8 mouse cellular contexts compared by ENCODE assay signal in the genomic region with DNA sequence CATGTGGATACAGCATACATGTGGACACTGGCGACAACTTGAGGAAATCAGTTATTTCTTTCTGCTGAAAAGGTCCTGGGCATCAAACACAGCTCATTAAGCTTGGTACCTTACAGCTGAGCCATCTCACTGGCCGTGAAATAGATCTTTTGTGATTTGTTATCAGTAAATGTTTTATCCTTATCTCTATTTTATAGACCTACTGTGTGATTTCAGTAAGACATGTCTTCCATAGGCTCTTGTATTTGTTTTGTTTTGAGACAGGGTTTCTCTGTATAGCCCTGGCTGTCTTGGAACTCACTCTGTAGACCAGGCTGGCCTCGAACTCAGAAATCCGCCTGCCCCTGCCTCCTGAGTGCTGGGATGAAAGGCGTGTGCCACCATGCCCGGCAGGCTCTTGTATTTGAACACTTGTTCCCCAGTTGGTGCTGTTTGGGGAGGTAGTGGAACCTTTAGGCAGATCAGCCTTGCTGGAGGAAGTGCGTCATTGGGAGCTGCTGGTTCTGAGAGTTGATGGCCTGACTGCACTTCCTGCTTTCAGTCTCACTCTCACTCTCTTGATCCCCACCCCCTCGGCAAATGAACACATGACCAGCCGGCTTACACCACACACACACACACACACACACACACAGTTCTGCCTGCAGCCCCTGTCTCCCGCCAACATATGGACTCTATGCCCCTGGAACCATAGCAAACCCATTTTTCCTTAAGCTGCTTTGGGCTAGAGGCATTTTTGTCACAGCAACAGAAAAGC. TPM values are rescaled to one million over a fixed set of nuclear protein-coding genes. Genes with fewer than 3 reads are reported as not detected.
DNase-seq lines count a peak whose midpoint lies in the region; ATAC-seq lines count a peak whose summit lies in the region.

No protein-coding gene starts in this region.

- ATAC-seq in neural tube, embryonic 11.5 days (ENCODE audit: insufficient read depth, low FRiP score, low TSS enrichment), result peak; percentile 45; the same call in 1 of the 2 replicates
- ATAC-seq in embryonic facial prominence, embryonic 14.5 days (ENCODE audit: low read depth), result 0 out of 2 replicates have a peak, but pooled peaks have one; percentile 23
- peak; percentile 59 for ATAC-seq in hindbrain, embryonic 11.5 days (ENCODE audit: low FRiP score)
- peak; percentile 81 for ATAC-seq in midbrain, embryonic 16.5 days

- DNase-seq in neural tube, embryonic 11.5 days (ENCODE audit: low spot score), result no peak
- DNase-seq in neural tube, embryonic 10.5 days (ENCODE audit: extremely low spot score, low spot score), result no peak
- peak; percentile 72 for DNase-seq in embryonic facial prominence, embryonic 14.5 days (ENCODE audit: low spot score)
- peak; percentile 54 for DNase-seq in hindbrain, embryonic 11.5 days (ENCODE audit: low spot score)
- DNase-seq in liver, result peak; percentile 65
- DNase-seq in thymus, postnatal 25 days, result peak; percentile 63
- DNase-seq in left cerebral cortex, adult 18-20 months (ENCODE audit: low spot score in 2 of 2), result no peak

- H3K9me3 ChIP-seq in neural tube, embryonic 11.5 days (ENCODE audit: control insufficient read depth, low read length), result no peaks in the 10 kb centered on the region
- no peaks in the 10 kb centered on the region for H3K9me3 ChIP-seq in embryonic facial prominence, embryonic 14.5 days (ENCODE audit: control insufficient read depth, low read length)
- H3K9me3 ChIP-seq in hindbrain, embryonic 11.5 days (ENCODE audit: control insufficient read depth, low read length), result no peaks in the 10 kb centered on the region
- H3K9me3 ChIP-seq in midbrain, embryonic 16.5 days (replicated peaks; ENCODE audit: control insufficient read depth, low read length, poor library complexity, severe bottlenecking), result no peaks in the 10 kb centered on the region

- peak overlapping the region; percentile 43 for H3K4me2 ChIP-seq in neural tube, embryonic 11.5 days (ENCODE audit: low read depth)
- H3K4me2 ChIP-seq in embryonic facial prominence, embryonic 14.5 days (ENCODE audit: low read depth, low read length), result peak overlapping the region; percentile 59
- H3K4me2 ChIP-seq in hindbrain, embryonic 11.5 days (replicated peaks; ENCODE audit: low read depth, low read length), result no peak overlapping the region; the same call in 1 of the 2 replicates
- H3K4me2 ChIP-seq in midbrain, embryonic 16.5 days (ENCODE audit: low read length), result peak overlapping the region; percentile 70

- no peaks in the 10 kb centered on the region for H3K4me1 ChIP-seq in neural tube, embryonic 11.5 days (ENCODE audit: control insufficient read depth, insufficient read depth, low read length)
- peaks cover 3% of the 10 kb centered on the region; the same call in 1 of the 2 replicates for H3K4me1 ChIP-seq in embryonic facial prominence, embryonic 14.5 days (ENCODE audit: control insufficient read depth, insufficient read depth, low read length)
- H3K4me1 ChIP-seq in hindbrain, embryonic 11.5 days (replicated peaks; ENCODE audit: control insufficient read depth, insufficient read depth, low read length), result no peaks in the 10 kb centered on the region
- peaks cover 3% of the 10 kb centered on the region; the same call in 1 of the 2 replicates for H3K4me1 ChIP-seq in midbrain, embryonic 16.5 days (ENCODE audit: control insufficient read depth, insufficient read depth, low read length)

- H3K9ac ChIP-seq in neural tube, embryonic 11.5 days (ENCODE audit: low read length), result no peak overlapping the region
- no peak overlapping the region; the same call in 1 of the 2 replicates for H3K9ac ChIP-seq in embryonic facial prominence, embryonic 14.5 days (ENCODE audit: low read depth, low read length)
- no peak overlapping the region for H3K9ac ChIP-seq in hindbrain, embryonic 11.5 days (ENCODE audit: low read depth, low read length)
- H3K9ac ChIP-seq in midbrain, embryonic 16.5 days (ENCODE audit: low read depth, low read length), result peak overlapping the region; percentile 56

- no peak overlapping the region for H3K27ac ChIP-seq in neural tube, embryonic 11.5 days (ENCODE audit: low read depth, low read length)
- H3K27ac ChIP-seq in embryonic facial prominence, embryonic 14.5 days (replicated peaks; ENCODE audit: low read depth, low read length), result no peak overlapping the region
- H3K27ac ChIP-seq in hindbrain, embryonic 11.5 days (ENCODE audit: low read depth, low read length), result no peak overlapping the region
- H3K27ac ChIP-seq in midbrain, embryonic 16.5 days (ENCODE audit: low read length), result peak overlapping the region; percentile 59; the same call in 1 of the 2 replicates

- no peaks in the 10 kb centered on the region for H3K27me3 ChIP-seq in neural tube, embryonic 11.5 days (ENCODE audit: control insufficient read depth, insufficient read depth, low read length)
- no peaks in the 10 kb centered on the region for H3K27me3 ChIP-seq in embryonic facial prominence, embryonic 14.5 days (replicated peaks; ENCODE audit: control insufficient read depth, insufficient read depth, low read length)
- H3K27me3 ChIP-seq in hindbrain, embryonic 11.5 days (ENCODE audit: control insufficient read depth, insufficient read depth, low read length), result no peaks in the 10 kb centered on the region
- no peaks in the 10 kb centered on the region for H3K27me3 ChIP-seq in midbrain, embryonic 16.5 days (ENCODE audit: control insufficient read depth, insufficient read depth, low read depth, low read length)

- H3K4me3 ChIP-seq in neural tube, embryonic 11.5 days (ENCODE audit: low read depth, low read length), result no peak overlapping the region
- peak overlapping the region; percentile 42 for H3K4me3 ChIP-seq in embryonic facial prominence, embryonic 14.5 days (ENCODE audit: low read depth, low read length)
- peak overlapping the region; percentile 35 for H3K4me3 ChIP-seq in hindbrain, embryonic 11.5 days (ENCODE audit: low read depth, low read length)
- peak overlapping the region; percentile 44 for H3K4me3 ChIP-seq in midbrain, embryonic 16.5 days (ENCODE audit: low read depth, low read length)

- 54% methylated on average over 10 of the region's 10 CpGs for WGBS in neural tube, embryonic 11.5 days
- WGBS in embryonic facial prominence, embryonic 14.5 days, result 45% methylated on average over 10 of the region's 10 CpGs
- 56% methylated on average over 10 of the region's 10 CpGs for WGBS in hindbrain, embryonic 11.5 days
- 42% methylated on average over 10 of the region's 10 CpGs for WGBS in midbrain, embryonic 16.5 days

- H3K36me3 ChIP-seq in neural tube, embryonic 11.5 days (ENCODE audit: control insufficient read depth, insufficient read depth, low read length), result no peaks in the 10 kb centered on the region
- no peaks in the 10 kb centered on the region for H3K36me3 ChIP-seq in embryonic facial prominence, embryonic 14.5 days (ENCODE audit: control insufficient read depth, insufficient read depth, low read length)
- no peaks in the 10 kb centered on the region for H3K36me3 ChIP-seq in hindbrain, embryonic 11.5 days (ENCODE audit: control insufficient read depth, insufficient read depth, low read length)
- H3K36me3 ChIP-seq in midbrain, embryonic 16.5 days (ENCODE audit: control insufficient read depth, insufficient read depth, low read length), result no peaks in the 10 kb centered on the region

RNA-seq across cellular contexts. Expression of gene Rack1, which starts 12.5 kb away (rescaled TPM):
- polyA plus RNA-seq in neural tube, embryonic 11.5 days (2014; fragmentation: Nextera tagmentation; extraction: Ambion mirVana), result 652 and 656 TPM in 2 replicates
- polyA plus RNA-seq in embryonic facial prominence, embryonic 14.5 days (2014; fragmentation: Nextera tagmentation; extraction: Ambion mirVana), result 912 and 926 TPM in 2 replicates
- polyA plus RNA-seq in hindbrain, embryonic 11.5 days (2014; fragmentation: Nextera tagmentation; extraction: Ambion mirVana), result 654 and 661 TPM in 2 replicates
- 347 and 351 TPM in 2 replicates for polyA plus RNA-seq in midbrain, embryonic 16.5 days (2015; fragmentation: Nextera tagmentation; extraction: Ambion mirVana)
- 100 to 1,000 TPM; 233 to 240 TPM for total RNA-seq in left cerebral cortex, adult 18-20 months (2021)

RNA-seq across cellular contexts. Expression of gene Trim41, which starts 29.5 kb away (rescaled TPM):
- 3.6 and 4.2 TPM in 2 replicates for polyA plus RNA-seq in neural tube, embryonic 11.5 days (2014; fragmentation: Nextera tagmentation; extraction: Ambion mirVana)
- polyA plus RNA-seq in embryonic facial prominence, embryonic 14.5 days (2014; fragmentation: Nextera tagmentation; extraction: Ambion mirVana), result 5.2 and 5.3 TPM in 2 replicates
- polyA plus RNA-seq in hindbrain, embryonic 11.5 days (2014; fragmentation: Nextera tagmentation; extraction: Ambion mirVana), result 4.2 and 4.5 TPM in 2 replicates
- polyA plus RNA-seq in midbrain, embryonic 16.5 days (2015; fragmentation: Nextera tagmentation; extraction: Ambion mirVana), result 6.7 and 6.9 TPM in 2 replicates
- 10 to 100 TPM; 57.1 to 60.2 TPM for total RNA-seq in left cerebral cortex, adult 18-20 months (2021)

RNA-seq across cellular contexts. Expression of gene Trim7, which starts 38.3 kb away (rescaled TPM):
- 0.51 and 0.97 TPM in 2 replicates for polyA plus RNA-seq in neural tube, embryonic 11.5 days (2014; fragmentation: Nextera tagmentation; extraction: Ambion mirVana)
- 1.3 TPM in 2 replicates for polyA plus RNA-seq in embryonic facial prominence, embryonic 14.5 days (2014; fragmentation: Nextera tagmentation; extraction: Ambion mirVana)
- 0.56 and 0.77 TPM in 2 replicates for polyA plus RNA-seq in hindbrain, embryonic 11.5 days (2014; fragmentation: Nextera tagmentation; extraction: Ambion mirVana)
- polyA plus RNA-seq in midbrain, embryonic 16.5 days (2015; fragmentation: Nextera tagmentation; extraction: Ambion mirVana), result 1.8 and 3.6 TPM in 2 replicates
- total RNA-seq in left cerebral cortex, adult 18-20 months (2021), result 1 to 10 TPM; 2.3 to 3.7 TPM

RNA-seq across cellular contexts. Expression of gene Gm12184, which starts 38.8 kb away (rescaled TPM):
- polyA plus RNA-seq in neural tube, embryonic 11.5 days (2014; fragmentation: Nextera tagmentation; extraction: Ambion mirVana), result 10.9 and 18.2 TPM in 2 replicates
- polyA plus RNA-seq in embryonic facial prominence, embryonic 14.5 days (2014; fragmentation: Nextera tagmentation; extraction: Ambion mirVana), result 3.4 and 4.6 TPM in 2 replicates
- polyA plus RNA-seq in hindbrain, embryonic 11.5 days (2014; fragmentation: Nextera tagmentation; extraction: Ambion mirVana), result 5.8 and 7.4 TPM in 2 replicates
- polyA plus RNA-seq in midbrain, embryonic 16.5 days (2015; fragmentation: Nextera tagmentation; extraction: Ambion mirVana), result 1.3 and 1.8 TPM in 2 replicates
- total RNA-seq in left cerebral cortex, adult 18-20 months (2021), result 1 to 10 TPM; 1.7 to 3.0 TPM

Comparison
In these comparisons a context has a peak if more than half of its experiments do, and no peak if none do; other contexts are left out.
1. ATAC-seq: peak in every context shown above with its lines; median percentile 81 in midbrain, embryonic 16.5 days; 59 in hindbrain, embryonic 11.5 days; 45 in neural tube, embryonic 11.5 days; 23 in embryonic facial prominence, embryonic 14.5 days.
2. DNase-seq: peak in embryonic facial prominence, embryonic 14.5 days (single experiment), hindbrain, embryonic 11.5 days (single experiment), liver (single experiment) and thymus, postnatal 25 days (single experiment); none in neural tube, embryonic 11.5 days (single experiment), neural tube, embryonic 10.5 days (single experiment) and left cerebral cortex, adult 18-20 months (0 of 2).